Mouse (Mus musculus) CH12.LX (cell line): ENCODE measurements at regions not wholly inside any gene's neighbourhood (a gene's known extent, or its start where the extent isn't known, plus 50 kb on each side); places are given as distances from the start of the nearest gene placed in this dataset.

Experiments used
- DNase-seq: peaks from one replicate; pipeline ENCODE4 v3.0.0-alpha.2; 2013; ENCODE audit errors: extremely low read depth
- H3K27ac ChIP-seq: 2 replicates; pipeline ENCODE4 v1.5.1; 2012; ENCODE audit warnings: low read depth, mild to moderate bottlenecking, control low read depth, moderate library complexity; ENCODE audit not compliant: insufficient read depth
- H3K27me3 ChIP-seq: replicated peaks from 2 replicates; pipeline ENCODE3; 2012; ENCODE audit warnings: inconsistent platforms
- H3K36me3 ChIP-seq, 2 experiments: replicated peaks in 1 of 2; 2 replicates each; pipeline versions ENCODE3 to v1.6.1; 2012; ENCODE audit warnings: inconsistent platforms in 1 of 2, low read length in 1 of 2, mild to moderate bottlenecking in 1 of 2, mixed read lengths in 1 of 2, moderate library complexity in 1 of 2; ENCODE audit not compliant: control insufficient read depth in 1 of 2, insufficient read depth in 1 of 2
- H3K4me1 ChIP-seq, 2 experiments: 2 replicates each; pipeline ENCODE4 v1.6.1; 2012; ENCODE audit warnings: inconsistent platforms in 1 of 2, moderate library complexity in 1 of 2; ENCODE audit not compliant: insufficient read depth in 2 of 2, control insufficient read depth in 1 of 2
- H3K4me2 ChIP-seq: 2 replicates; pipeline ENCODE4 v1.6.1; 2012; ENCODE audit warnings: low read depth, mild to moderate bottlenecking, control low read depth; ENCODE audit not compliant: poor library complexity, insufficient read depth, severe bottlenecking
- H3K4me3 ChIP-seq, 3 experiments: fragments of 150-350 bp in 1 of 3; sonication (generic) in 1 of 3; replicated peaks in 1 of 3; 2 replicates each; pipeline versions ENCODE3 to v1.5.1; 2011 to 2012; ENCODE audit warnings: low read depth in 2 of 3, low read length in 2 of 3, mild to moderate bottlenecking in 2 of 3, moderate library complexity in 2 of 3, control low read depth in 1 of 3, improper control_type of control experiment in 1 of 3, inconsistent platforms in 1 of 3, mixed read lengths in 1 of 3; ENCODE audit not compliant: poor library complexity in 1 of 3
- H3K79me2 ChIP-seq: replicated peaks from 2 replicates; pipeline ENCODE4 v1.6.1; 2012; ENCODE audit warnings: mild to moderate bottlenecking, moderate library complexity; ENCODE audit not compliant: control insufficient read depth, poor library complexity, insufficient read depth, severe bottlenecking; ENCODE audit errors: extremely low read depth
- H3K9ac ChIP-seq: 2 replicates; pipeline ENCODE4 v1.6.1; 2012; ENCODE audit warnings: low read depth, mild to moderate bottlenecking, control low read depth, moderate library complexity; ENCODE audit not compliant: insufficient read depth
- H3K9me3 ChIP-seq: replicated peaks from 2 replicates; pipeline ENCODE3; 2012; ENCODE audit warnings: low read length, inconsistent platforms, mixed read lengths
- BHLHE40 ChIP-seq: IDR thresholded peaks from 2 replicates; pipeline ENCODE4 v1.6.1; 2011; ENCODE audit warnings: mild to moderate bottlenecking, low read depth, low read length, improper control_type of control experiment
- ELF1 ChIP-seq: IDR thresholded peaks from 2 replicates; pipeline ENCODE4 v1.6.1; 2014; ENCODE audit warnings: low read depth, mild to moderate bottlenecking, inconsistent platforms, low read length, improper control_type of control experiment
- EP300 ChIP-seq: IDR thresholded peaks from 2 replicates; pipeline ENCODE4 v1.6.1; 2011; ENCODE audit warnings: low read length, improper control_type of control experiment
- ETS1 ChIP-seq: conservative IDR thresholded peaks from 2 replicates; pipeline ENCODE4 v1.6.1; 2012; ENCODE audit warnings: low read depth, mild to moderate bottlenecking, inconsistent platforms, low read length, improper control_type of control experiment, moderate library complexity
- GABPA ChIP-seq: IDR thresholded peaks from 2 replicates; pipeline ENCODE4 v1.6.1; 2012; ENCODE audit warnings: low read depth, low read length, improper control_type of control experiment, inconsistent platforms; ENCODE audit not compliant: insufficient replicate concordance
- IRF4 ChIP-seq: IDR thresholded peaks from 2 replicates; pipeline ENCODE4 v1.6.1; 2014; ENCODE audit warnings: low read depth, mild to moderate bottlenecking, inconsistent platforms, low read length, improper control_type of control experiment
- KAT2A ChIP-seq: IDR thresholded peaks from 2 replicates; pipeline ENCODE4 v1.6.1; 2012; ENCODE audit warnings: low read length, improper control_type of control experiment, inconsistent platforms; ENCODE audit not compliant: insufficient replicate concordance
- MAFK ChIP-seq: IDR thresholded peaks from 2 replicates; pipeline ENCODE4 v1.6.1; 2011; ENCODE audit warnings: low read length, improper control_type of control experiment; ENCODE audit not compliant: insufficient replicate concordance
- MAZ ChIP-seq: IDR thresholded peaks from 2 replicates; pipeline ENCODE4 v1.6.1; 2012; ENCODE audit warnings: low read depth, mild to moderate bottlenecking, inconsistent platforms, low read length, improper control_type of control experiment, moderate library complexity
- NRF1 ChIP-seq: IDR thresholded peaks from 2 replicates; pipeline ENCODE4 v1.6.1; 2014; ENCODE audit warnings: low read depth, mild to moderate bottlenecking, inconsistent platforms, low read length, improper control_type of control experiment, moderate library complexity
- POLR2AphosphoS2 ChIP-seq: IDR thresholded peaks from 2 replicates; pipeline ENCODE4 v1.6.1; 2011; ENCODE audit warnings: low read depth, low read length, improper control_type of control experiment
- RAD21 ChIP-seq: IDR thresholded peaks from 2 replicates; pipeline ENCODE4 v1.6.1; 2011; ENCODE audit warnings: low read depth, mild to moderate bottlenecking, low read length, improper control_type of control experiment, moderate library complexity
- SMC3 ChIP-seq: IDR thresholded peaks from 2 replicates; pipeline ENCODE4 v1.6.1; 2011; ENCODE audit warnings: low read depth, low read length, improper control_type of control experiment
- USF1 ChIP-seq: IDR thresholded peaks from 2 replicates; pipeline ENCODE4 v1.6.1; 2014; ENCODE audit warnings: low read depth, mild to moderate bottlenecking, inconsistent platforms, low read length, improper control_type of control experiment
- ZC3H11A ChIP-seq: IDR thresholded peaks from 2 replicates; pipeline ENCODE4 v1.6.1; 2012; ENCODE audit warnings: low read depth, mild to moderate bottlenecking, inconsistent platforms, low read length, improper control_type of control experiment
- dilution Hi-C: fragments of 300-500 bp; cut with MboI; formaldehyde crosslinking; loops from 2 replicates; pipeline ENCODE4 v1.14.3; 2020; ENCODE audit warnings: low sequenced_read_pairs; ENCODE audit not compliant: extremely low pct_unique_long_range_greater_than_20kb, extremely low pct_ligation_motif_present
- in situ Hi-C: fragments of 300-500 bp; cut with MboI; formaldehyde crosslinking; loops from 3 replicates; pipeline ENCODE4 v1.14.3; 2019; ENCODE audit warnings: low sequenced_read_pairs, low pct_ligation_motif_present, low pct_unique_long_range_greater_than_20kb, mixed read lengths

DNA sequence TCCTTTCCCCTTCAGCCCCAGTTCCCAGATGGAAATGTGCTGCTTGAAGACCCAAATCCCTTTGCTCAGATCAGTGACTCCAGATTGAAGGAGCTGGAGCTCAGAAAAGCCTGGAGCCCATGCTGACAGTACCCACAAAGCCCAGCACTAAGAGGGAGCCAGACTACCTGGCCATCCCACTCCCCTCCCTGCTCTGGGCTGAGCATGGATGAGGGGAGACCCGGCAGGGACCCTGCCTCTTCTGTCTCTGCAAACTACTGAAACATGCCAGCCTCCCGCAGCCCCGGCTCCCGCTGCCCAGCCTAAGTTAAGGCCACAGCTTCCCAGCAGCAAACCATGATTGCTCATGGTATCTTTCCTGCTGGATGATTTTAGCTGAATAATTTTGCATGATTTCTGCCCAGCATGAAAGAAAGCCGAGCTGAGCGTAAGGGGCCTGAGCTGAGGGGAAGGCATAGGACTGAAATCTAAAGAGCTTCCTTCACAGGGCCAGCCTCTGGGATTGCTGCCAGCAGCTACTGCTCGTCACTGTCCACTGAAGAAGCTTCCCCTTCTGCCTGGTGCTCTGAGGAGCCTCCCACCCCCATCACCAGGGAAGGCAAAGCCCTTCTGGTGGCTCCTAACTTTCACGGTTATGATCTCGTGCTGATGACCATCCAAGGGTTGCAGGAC is 178.4 kb downstream of the Tmem132e start:
- Histone ChIP-seq H3K4me3 (no peak overlapping the region), H3K9ac (no peak overlapping the region), H3K9me3 (peaks cover 3% of the 10 kb centered on the region), H3K79me2 (no peaks in the 10 kb centered on the region)
- dilution Hi-C loops: no loop called here
- no peak for DNase-seq
- no peak for TF ChIP-seq EP300
- no peak for TF ChIP-seq RAD21
- TF ChIP-seq SMC3: no peak
- no peak for TF ChIP-seq ETS1
- TF ChIP-seq ZC3H11A: no peak
- TF ChIP-seq GABPA: no peak
- TF ChIP-seq, all 38 proteins: peak for 0
- peaks cover 93% of the 10 kb centered on the region for H3K27me3 ChIP-seq
- no peaks in the 10 kb centered on the region for H3K36me3 ChIP-seq
- peaks cover 0 to 3% of the 10 kb centered on the region in 2 experiments; a peak in 1 of 4 replicates for H3K4me1 ChIP-seq
- no peak overlapping the region for H3K27ac ChIP-seq
- in situ Hi-C loops: no loop called here
- H3K4me2 ChIP-seq: no peak overlapping the region

DNA sequence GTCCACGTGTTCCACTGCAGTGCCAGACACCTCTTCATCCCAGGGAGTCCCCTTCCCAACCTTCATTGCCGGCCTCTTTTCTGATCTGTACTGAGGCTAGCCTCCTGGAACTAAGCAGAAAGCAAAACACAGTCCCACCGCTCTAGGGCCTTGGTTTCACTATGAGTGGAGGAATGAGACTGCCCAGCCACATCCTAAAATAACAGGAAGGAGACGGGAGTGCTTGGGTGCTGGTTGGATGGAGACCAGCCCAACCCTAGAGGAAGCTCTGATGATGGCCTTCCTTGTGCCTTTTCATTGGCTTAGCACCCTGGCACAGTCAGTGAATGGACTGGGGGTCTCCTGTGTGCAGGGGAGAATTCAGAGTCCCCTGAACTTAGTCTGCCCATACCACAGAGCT is 177.4 kb downstream of the Tmem132e start:
- Histone ChIP-seq H3K4me1 (peaks cover 0 to 3% of the 10 kb centered on the region in 2 experiments; a peak in 1 of 4 replicates), H3K27me3 (peaks cover 96% of the 10 kb centered on the region)
- dilution Hi-C loops: no loop called here
- TF ChIP-seq MAFK (no peak), USF1 (no peak), IRF4 (peak; percentile 56; the same call in 1 of the 2 replicates)
- TF ChIP-seq, all 38 proteins: peak for 1
- Histone ChIP-seq H3K9me3 (peaks cover 3% of the 10 kb centered on the region), H3K27ac (no peak overlapping the region), H3K79me2 (no peaks in the 10 kb centered on the region), H3K9ac (no peak overlapping the region), H3K36me3 (no peaks in the 10 kb centered on the region), H3K4me3 (no peak overlapping the region), H3K4me2 (no peak overlapping the region)
- peak; percentile 31 for DNase-seq
- in situ Hi-C loops: no loop called here

DNA sequence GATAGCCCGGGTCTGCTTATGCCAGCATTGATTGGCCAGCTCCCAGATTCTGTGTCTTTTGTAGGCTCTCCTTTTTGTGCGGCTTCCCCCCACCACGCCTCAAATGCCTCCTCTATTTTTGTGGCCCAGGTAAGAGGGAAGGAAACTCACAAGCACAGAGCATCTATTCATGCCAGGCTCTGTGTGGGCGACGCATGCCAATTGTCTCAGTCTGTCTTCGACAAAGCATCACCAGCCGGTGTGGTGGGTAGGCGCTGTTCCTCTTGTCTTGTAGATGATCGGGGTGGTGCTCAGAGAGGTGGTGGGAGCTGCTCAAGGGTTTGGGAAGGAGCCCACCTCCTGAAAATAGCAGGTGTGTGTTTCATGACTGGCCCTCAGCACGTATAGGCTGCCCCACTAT is 175.5 kb downstream of the Tmem132e start:
- in situ Hi-C loops (no loop called here), dilution Hi-C loops (no loop called here)
- H3K9ac ChIP-seq: no peak overlapping the region
- no peak overlapping the region for H3K4me3 ChIP-seq
- DNase-seq: no peak
- no peaks in the 10 kb centered on the region for H3K36me3 ChIP-seq
- no peak overlapping the region for H3K4me2 ChIP-seq
- H3K27me3 ChIP-seq: peaks cover 96% of the 10 kb centered on the region
- TF ChIP-seq EP300: no peak
- TF ChIP-seq POLR2AphosphoS2: no peak
- no peak for TF ChIP-seq KAT2A
- TF ChIP-seq BHLHE40: no peak
- TF ChIP-seq MAZ: no peak
- TF ChIP-seq ELF1: no peak
- no peak for TF ChIP-seq NRF1
- TF ChIP-seq IRF4: no peak
- no peak overlapping the region for H3K27ac ChIP-seq
- H3K79me2 ChIP-seq: no peaks in the 10 kb centered on the region
- H3K4me1 ChIP-seq: peaks cover 0 to 3% of the 10 kb centered on the region in 2 experiments; a peak in 1 of 4 replicates
- H3K9me3 ChIP-seq: peaks cover 3% of the 10 kb centered on the region
